Mouse (Mus musculus) hindbrain, embryonic 14.5 days (tissue): ENCODE results near the gene Tmc4. TPM values are rescaled to one million over a fixed set of nuclear protein-coding genes. Genes with fewer than 3 reads are reported as not detected.

Experiments
- ATAC-seq: fragments of 200-750 bp; cut with Nextera tagmentation; 2 replicates; pipeline ENCODE4 v1.8.0; 2017; ENCODE audit warnings: moderate number of reproducible peaks, mild to moderate bottlenecking, moderate TSS enrichment, moderate library complexity; ENCODE audit not compliant: low FRiP score
- DNase-seq: peaks from one replicate; pipeline ENCODE4 v3.0.0-alpha.2; 2015; ENCODE audit warnings: low spot score
- H3K27ac ChIP-seq: fragments of 300-500 bp; sonication (generic); 2 replicates; pipeline ENCODE4 v1.5.1; 2014; ENCODE audit warnings: mild to moderate bottlenecking, moderate library complexity
- H3K27me3 ChIP-seq: fragments of 300-500 bp; sonication (generic); 2 replicates; pipeline ENCODE4 v1.6.1; 2014; ENCODE audit warnings: mild to moderate bottlenecking, low read length, mixed read lengths; ENCODE audit not compliant: control insufficient read depth, insufficient read depth
- H3K36me3 ChIP-seq: fragments of 300-500 bp; sonication (generic); replicated peaks from 2 replicates; pipeline ENCODE4 v1.6.1; 2014; ENCODE audit not compliant: control insufficient read depth, insufficient read depth
- H3K4me1 ChIP-seq: fragments of 300-500 bp; sonication (generic); replicated peaks from 2 replicates; pipeline ENCODE4 v1.6.1; 2014; ENCODE audit warnings: antibody characterized with exemption, low read length, mixed read lengths; ENCODE audit not compliant: control insufficient read depth, insufficient read depth
- H3K4me2 ChIP-seq: fragments of 300-500 bp; sonication (generic); replicated peaks from 2 replicates; pipeline ENCODE4 v1.6.1; 2014; ENCODE audit warnings: mild to moderate bottlenecking, moderate library complexity
- H3K4me3 ChIP-seq: fragments of 300-500 bp; sonication (generic); replicated peaks from 2 replicates; pipeline ENCODE4 v1.5.1; 2014; ENCODE audit warnings: mild to moderate bottlenecking, low read length
- H3K9ac ChIP-seq: fragments of 300-500 bp; sonication (generic); 2 replicates; pipeline ENCODE4 v1.6.1; 2014
- H3K9me3 ChIP-seq: fragments of 300-500 bp; sonication (generic); 2 replicates; pipeline ENCODE4 v1.6.1; 2016; ENCODE audit warnings: low read length; ENCODE audit not compliant: control insufficient read depth
- WGBS: fragments of 180-500 bp; shearing (Covaris S2); extraction: QIAGEN DNeasy Blood & Tissue Kit; methylation state at CpG from one replicate; pipeline ENCODE4 v1.1.7; 2014; 5-methylcytosine and 5-hydroxymethylcytosine counted together
- polyA plus RNA-seq: library from polyadenylated mRNA; unstranded; fragments of >200 nt; fragmentation: Nextera tagmentation; extraction: Ambion mirVana; gene quantifications from 2 replicates; pipeline ENCODE4 v1.2.1, GENCODE M21; 2014

Tmc4 gene
- polyA plus RNA-seq, 1 experiment from 2014 or later: 3.5 TPM

- H3K9me3 ChIP-seq: no peaks in the 10 kb centered on the region
- no peaks in the 10 kb centered on the region for H3K27me3 ChIP-seq
- H3K9ac ChIP-seq: peak overlapping the region; percentile 93
- H3K36me3 ChIP-seq: peaks cover 45% of the 10 kb centered on the region
- WGBS: 0% methylated on average over 18 of the region's 18 CpGs
- peak overlapping the region; percentile 88 for H3K4me2 ChIP-seq
- H3K4me3 ChIP-seq: peak overlapping the region; percentile 88
- no peak for ATAC-seq
- H3K4me1 ChIP-seq: peaks cover 19% of the 10 kb centered on the region
- peak overlapping the region; percentile 93 for H3K27ac ChIP-seq
- DNase-seq: no peak
Observed at GRCm38 (mm10) chr7:3693809-3694075, 16.4 kb upstream of the Tmc4 start.

GRCm38 (mm10) chr7:3692987-3693808 lies 15.8 kb upstream of the Tmc4 start, which contains the start of gene Mboat7:
TSS of gene Mboat7 (minus strand) at chr7:3693523.
- ATAC-seq (peak; percentile 94), DNase-seq (peak; percentile 98)
- peak within 1 kb of the TSS; percentile 93 for H3K27ac ChIP-seq
- H3K9me3 ChIP-seq: no peaks in the 10 kb centered on the region
- H3K27me3 ChIP-seq: no peaks in the 10 kb centered on the region
- WGBS: under 1% methylated on average over 55 of the region's 55 CpGs
- peak within 1 kb of the TSS; percentile 88 for H3K4me2 ChIP-seq
- peaks cover 19% of the 10 kb centered on the region for H3K4me1 ChIP-seq
- H3K9ac ChIP-seq: peak within 1 kb of the TSS; percentile 93
- H3K4me3 ChIP-seq: peak within 1 kb of the TSS; percentile 88
- peaks cover 44% of the 10 kb centered on the region for H3K36me3 ChIP-seq

DNA sequence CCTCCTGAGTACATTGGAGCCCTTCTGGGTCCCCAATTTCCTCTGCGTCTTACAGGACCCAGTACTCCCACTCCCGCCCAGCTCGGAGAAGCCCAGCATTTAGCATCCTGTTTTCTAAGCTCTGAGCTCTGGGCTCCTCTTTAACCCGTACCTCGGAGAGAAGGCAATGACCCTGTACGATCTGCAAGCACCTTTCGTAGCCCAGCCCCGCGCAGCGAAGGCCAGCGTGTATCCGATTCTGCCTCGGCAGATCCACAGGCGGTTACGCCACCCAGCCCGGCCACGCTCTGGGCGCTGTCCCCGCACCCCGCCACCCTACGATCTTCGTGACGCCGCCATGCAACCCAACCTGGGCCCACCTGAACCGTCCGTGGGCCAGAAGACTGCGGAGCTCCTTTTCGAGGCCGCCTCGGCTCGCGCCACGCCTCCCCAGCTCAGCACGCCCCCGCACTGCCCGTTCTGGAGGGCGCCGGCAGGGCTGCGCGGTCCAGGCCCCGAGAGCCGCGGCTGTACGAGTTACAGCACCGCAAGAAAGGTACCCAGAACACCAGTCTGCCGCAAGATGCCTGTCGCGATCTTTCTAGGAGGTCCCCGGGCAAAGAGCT lies 15.1 kb upstream of the Tmc4 start, which contains the start of gene Tsen34:
Tsen34 (plus strand) TSS at position 482 of the 605 bp plus-strand sequence.
- Histone ChIP-seq H3K4me3 (peak within 1 kb of the TSS; percentile 88), H3K9me3 (no peaks in the 10 kb centered on the region), H3K4me1 (peaks cover 19% of the 10 kb centered on the region), H3K36me3 (peaks cover 40% of the 10 kb centered on the region), H3K4me2 (peak within 1 kb of the TSS; percentile 88), H3K9ac (peak within 1 kb of the TSS; percentile 93), H3K27me3 (no peaks in the 10 kb centered on the region), H3K27ac (peak within 1 kb of the TSS; percentile 93)
- ATAC-seq (no peak; the same call in 1 of the 2 replicates), DNase-seq (no peak)
- WGBS: under 1% methylated on average over 49 of the region's 49 CpGs

DNA sequence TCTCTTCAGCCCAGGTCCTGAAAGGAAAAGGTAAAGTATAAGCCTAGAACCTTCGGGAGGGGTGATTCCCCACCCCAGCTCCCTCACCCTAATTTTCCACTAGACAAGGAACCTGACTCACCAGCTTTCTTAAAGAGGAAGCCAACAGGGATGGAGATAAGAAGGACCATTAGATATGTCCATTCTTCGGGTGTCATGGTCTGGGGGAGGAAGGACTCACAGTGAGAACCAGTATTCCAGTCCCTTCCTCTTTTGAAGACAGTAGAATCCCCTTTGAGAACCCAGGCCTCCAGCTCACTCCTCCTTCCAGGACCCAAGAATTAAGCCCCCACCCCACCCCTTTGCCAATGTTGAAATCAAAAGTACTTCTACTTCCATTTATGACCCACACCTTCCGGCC lies 14.6 kb upstream of the Tmc4 start:
- Histone ChIP-seq H3K4me3 (peak overlapping the region; percentile 88), H3K36me3 (peaks cover 40% of the 10 kb centered on the region), H3K9ac (peak overlapping the region; percentile 93), H3K4me2 (peak overlapping the region; percentile 88), H3K27me3 (no peaks in the 10 kb centered on the region), H3K4me1 (peaks cover 19% of the 10 kb centered on the region), H3K9me3 (no peaks in the 10 kb centered on the region), H3K27ac (peak overlapping the region; percentile 93; the same call in 1 of the 2 replicates)
- ATAC-seq (no peak), DNase-seq (no peak)
- WGBS: 38% methylated on average over 3 of the region's 3 CpGs

DNA sequence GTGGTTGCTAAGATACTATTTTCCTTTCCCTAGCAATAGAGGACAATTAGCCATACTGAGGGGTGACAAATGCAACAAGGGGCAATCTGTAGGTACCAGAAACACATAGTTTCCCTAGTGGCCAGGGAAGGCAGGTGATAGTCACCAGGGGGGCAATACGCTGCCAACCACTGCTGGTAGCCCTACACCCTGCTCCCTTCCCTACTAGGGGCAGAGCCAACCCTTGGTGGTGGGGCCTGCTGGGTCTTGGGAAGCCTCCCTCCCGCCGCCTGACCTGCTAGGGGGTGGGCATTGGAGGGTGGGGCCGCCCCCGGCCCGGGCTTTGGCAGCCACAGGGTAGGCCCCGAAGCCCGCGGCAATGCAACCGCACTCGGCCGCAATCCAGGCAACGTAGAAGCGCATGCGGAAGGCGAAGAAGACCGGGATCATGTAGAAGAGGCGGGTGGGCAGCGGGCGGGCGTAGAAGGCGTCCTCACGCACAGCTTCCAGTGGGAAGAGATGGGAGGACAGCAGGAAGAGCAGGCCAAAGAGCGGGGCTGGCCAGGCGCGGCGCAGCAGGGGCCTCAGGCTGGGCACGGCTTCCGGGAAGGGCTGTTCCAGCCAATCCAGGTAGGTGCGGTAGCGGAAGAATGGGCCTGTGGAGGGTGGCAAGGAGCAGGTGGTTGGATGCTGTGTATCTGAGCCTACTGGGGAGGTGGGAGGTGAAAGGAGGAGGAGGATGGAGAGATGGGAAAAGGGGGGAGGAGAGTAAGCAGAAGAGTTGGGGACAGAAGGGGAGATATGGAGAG lies 8.2 kb upstream of the Tmc4 start:
- Histone ChIP-seq H3K36me3 (peaks cover 62% of the 10 kb centered on the region), H3K9ac (no peak overlapping the region), H3K27ac (no peak overlapping the region), H3K4me2 (no peak overlapping the region), H3K4me1 (peaks cover 10% of the 10 kb centered on the region; the same call in 1 of the 2 replicates), H3K9me3 (no peaks in the 10 kb centered on the region), H3K4me3 (no peak overlapping the region), H3K27me3 (no peaks in the 10 kb centered on the region)
- ATAC-seq (0 out of 2 replicates have a peak, but pooled peaks have one; percentile 21), DNase-seq (no peak)
- 78% methylated on average over 31 of the region's 31 CpGs for WGBS

DNA sequence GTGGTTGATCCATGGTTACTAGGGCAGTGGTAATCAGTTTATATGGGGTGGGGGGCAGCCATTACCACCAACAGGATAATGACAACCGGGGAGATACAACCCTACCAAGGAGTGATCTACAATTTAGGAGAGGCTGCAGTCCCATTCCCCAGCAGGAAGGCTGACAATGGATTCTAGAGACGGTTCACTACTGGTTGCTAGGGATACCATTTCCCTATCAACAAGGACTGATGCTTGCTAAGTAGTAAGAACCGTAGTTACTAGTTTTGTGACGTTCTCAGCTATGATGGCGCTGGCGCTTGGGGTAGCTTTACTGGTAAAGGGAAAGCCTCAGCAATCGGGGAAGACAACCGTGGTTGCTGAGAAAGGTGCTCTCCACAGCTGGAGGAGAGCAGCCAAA lies 7.3 kb upstream of the Tmc4 start:
- 67% methylated on average over 8 of the region's 8 CpGs for WGBS
- no peaks in the 10 kb centered on the region for H3K27me3 ChIP-seq
- H3K9ac ChIP-seq: no peak overlapping the region
- H3K4me1 ChIP-seq: peaks cover 10% of the 10 kb centered on the region; the same call in 1 of the 2 replicates
- no peaks in the 10 kb centered on the region for H3K9me3 ChIP-seq
- H3K4me3 ChIP-seq: no peak overlapping the region
- no peak for ATAC-seq
- no peak overlapping the region for H3K4me2 ChIP-seq
- no peak for DNase-seq
- peaks cover 62% of the 10 kb centered on the region for H3K36me3 ChIP-seq
- H3K27ac ChIP-seq: peak overlapping the region; percentile 73

- ATAC-seq: peak; percentile 76
- no peak overlapping the region for H3K4me3 ChIP-seq
- H3K4me1 ChIP-seq: peaks cover 10% of the 10 kb centered on the region; the same call in 1 of the 2 replicates
- no peaks in the 10 kb centered on the region for H3K27me3 ChIP-seq
- no peak overlapping the region for H3K9ac ChIP-seq
- DNase-seq: peak; percentile 53
- peaks cover 63% of the 10 kb centered on the region for H3K36me3 ChIP-seq
- H3K4me2 ChIP-seq: no peak overlapping the region
- WGBS: 48% methylated on average over 10 of the region's 10 CpGs
- H3K9me3 ChIP-seq: no peaks in the 10 kb centered on the region
- H3K27ac ChIP-seq: peak overlapping the region; percentile 73
Observed at GRCm38 (mm10) chr7:3683908-3684550, 6.7 kb upstream of the Tmc4 start.

DNA sequence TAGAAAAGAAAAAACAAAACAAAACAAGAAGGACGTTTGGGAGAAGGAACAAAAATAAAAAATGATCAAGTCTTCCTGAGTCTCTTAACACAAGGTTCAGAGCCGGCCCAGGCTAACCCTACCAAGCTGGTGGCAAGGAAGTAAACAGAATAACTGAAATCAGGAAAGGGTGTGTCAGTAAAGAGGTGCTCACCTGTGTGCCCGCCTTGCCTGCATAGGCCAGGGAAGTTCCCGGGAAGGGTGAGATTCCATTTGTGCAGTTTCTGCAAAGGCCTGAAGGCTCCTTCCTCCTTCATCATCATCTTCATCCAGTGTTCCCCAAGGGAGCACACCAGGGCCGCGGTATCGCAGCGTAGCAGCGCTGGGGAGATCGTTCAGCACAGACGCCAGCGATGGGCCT lies 982 bp downstream of the Tmc4 start:
- Histone ChIP-seq H3K27me3 (no peaks in the 10 kb centered on the region), H3K9ac (no peak overlapping the region), H3K4me2 (no peak overlapping the region), H3K4me3 (no peak overlapping the region), H3K4me1 (no peaks in the 10 kb centered on the region), H3K36me3 (peaks cover 29% of the 10 kb centered on the region), H3K9me3 (no peaks in the 10 kb centered on the region), H3K27ac (no peak overlapping the region)
- DNase-seq: no peak
- no peak for ATAC-seq
- WGBS: 91% methylated on average over 12 of the region's 12 CpGs

GRCm38 (mm10) chr7:3675228-3675548 lies 2.2 kb downstream of the Tmc4 start:
- H3K4me1 ChIP-seq: no peaks in the 10 kb centered on the region
- peaks cover 21% of the 10 kb centered on the region for H3K36me3 ChIP-seq
- H3K27ac ChIP-seq: no peak overlapping the region
- no peak overlapping the region for H3K4me3 ChIP-seq
- ATAC-seq: no peak; the same call in 1 of the 2 replicates
- H3K4me2 ChIP-seq: no peak overlapping the region
- no peaks in the 10 kb centered on the region for H3K9me3 ChIP-seq
- no peak for DNase-seq
- 74% methylated on average over 3 of the region's 3 CpGs for WGBS
- H3K9ac ChIP-seq: no peak overlapping the region
- H3K27me3 ChIP-seq: no peaks in the 10 kb centered on the region
